Mouse (Mus musculus) myocyte (in vitro differentiated cells): ENCODE data around the gene Lcat. TPM values are rescaled to one million over a fixed set of nuclear protein-coding genes. Genes with fewer than 3 reads are reported as not detected.

ENCODE experiments used
- H3K27me3 ChIP-seq: one replicate; pipeline ENCODE4 v1.6.1; 2011; ENCODE audit not compliant: control insufficient read depth, insufficient read depth, insufficient read length
- H3K36me3 ChIP-seq: one replicate; pipeline ENCODE4 v1.6.1; 2011; ENCODE audit not compliant: control insufficient read depth, insufficient read depth
- H3K4me2 ChIP-seq: one replicate; pipeline ENCODE4 v1.6.1; 2011; ENCODE audit warnings: low read depth, control low read depth
- H3K4me3 ChIP-seq: one replicate; pipeline ENCODE4 v1.5.1; 2011; ENCODE audit warnings: mild to moderate bottlenecking, control low read depth, moderate library complexity
- H3K79me2 ChIP-seq: one replicate; pipeline ENCODE4 v1.6.1; 2011; ENCODE audit not compliant: control insufficient read depth, insufficient read depth
- H3ac ChIP-seq: one replicate; pipeline ENCODE4 v1.6.1; 2011; ENCODE audit not compliant: control insufficient read depth, insufficient read length
- CEBPB ChIP-seq: IDR thresholded peaks from 2 replicates; pipeline ENCODE4 v1.6.1; 2011; ENCODE audit warnings: mild to moderate bottlenecking, moderate library complexity; ENCODE audit not compliant: poor library complexity, insufficient read depth, severe bottlenecking
- E2F4 ChIP-seq: IDR thresholded peaks from one replicate; pipeline ENCODE4 v1.6.1; 2011; ENCODE audit warnings: mild to moderate bottlenecking, control low read depth, moderate library complexity; ENCODE audit not compliant: insufficient read depth
- MAX ChIP-seq: IDR thresholded peaks from one replicate; pipeline ENCODE4 v1.6.1; 2011; ENCODE audit warnings: low read depth, mild to moderate bottlenecking, control low read depth
- MYOD1 ChIP-seq, 3 experiments: IDR thresholded peaks; one replicate each; pipeline ENCODE4 v1.6.1; 2011; ENCODE audit warnings: control low read depth in 2 of 3, low read depth in 2 of 3, mild to moderate bottlenecking in 2 of 3, moderate library complexity in 1 of 3; ENCODE audit not compliant: insufficient read length in 2 of 3, control insufficient read depth in 1 of 3
- MYOG ChIP-seq, 3 experiments: IDR thresholded peaks; one replicate each; pipeline ENCODE4 v1.6.1; 2011; ENCODE audit warnings: control low read depth in 2 of 3, low read depth in 2 of 3, mild to moderate bottlenecking in 2 of 3; ENCODE audit not compliant: insufficient read length in 2 of 3, control insufficient read depth in 1 of 3, insufficient read depth in 1 of 3
- POLR2A ChIP-seq: IDR thresholded peaks from one replicate; pipeline ENCODE4 v1.6.1; 2011; ENCODE audit warnings: low read depth, mild to moderate bottlenecking, control low read depth, moderate library complexity; ENCODE audit not compliant: insufficient read length
- POLR2AphosphoS2 ChIP-seq: IDR thresholded peaks from one replicate; pipeline ENCODE4 v1.6.1; 2011; ENCODE audit warnings: low read depth, control low read depth; ENCODE audit not compliant: insufficient read length
- REST ChIP-seq: IDR thresholded peaks from one replicate; pipeline ENCODE4 v1.6.1; 2011; ENCODE audit warnings: mild to moderate bottlenecking, control low read depth, moderate library complexity; ENCODE audit not compliant: insufficient read depth, insufficient read length
- SRF ChIP-seq: IDR thresholded peaks from one replicate; pipeline ENCODE4 v1.6.1; 2011; ENCODE audit warnings: low read depth; ENCODE audit not compliant: control insufficient read depth, insufficient read length
- TCF12 ChIP-seq: IDR thresholded peaks from one replicate; pipeline ENCODE4 v1.6.1; 2011; ENCODE audit warnings: mild to moderate bottlenecking, control low read depth; ENCODE audit not compliant: poor library complexity, insufficient read depth, severe bottlenecking
- TCF3 ChIP-seq: IDR thresholded peaks from one replicate; pipeline ENCODE4 v1.6.1; 2011; ENCODE audit warnings: low read depth, control low read depth; ENCODE audit not compliant: insufficient read length
- USF1 ChIP-seq: IDR thresholded peaks from one replicate; pipeline ENCODE4 v1.6.1; 2011; ENCODE audit warnings: low read depth, mild to moderate bottlenecking, control low read depth, moderate library complexity
- polyA plus RNA-seq: library from polyadenylated mRNA; unstranded; fragments of >200 nt; fragmentation: generic; extraction: Trizol; gene quantifications from one replicate; pipeline ENCODE4 v1.2.1, GENCODE M21; 2012; ENCODE audit warnings: missing spikeins

The Lcat gene
- polyA plus RNA-seq, 1 experiment: 1.1 TPM

DNA sequence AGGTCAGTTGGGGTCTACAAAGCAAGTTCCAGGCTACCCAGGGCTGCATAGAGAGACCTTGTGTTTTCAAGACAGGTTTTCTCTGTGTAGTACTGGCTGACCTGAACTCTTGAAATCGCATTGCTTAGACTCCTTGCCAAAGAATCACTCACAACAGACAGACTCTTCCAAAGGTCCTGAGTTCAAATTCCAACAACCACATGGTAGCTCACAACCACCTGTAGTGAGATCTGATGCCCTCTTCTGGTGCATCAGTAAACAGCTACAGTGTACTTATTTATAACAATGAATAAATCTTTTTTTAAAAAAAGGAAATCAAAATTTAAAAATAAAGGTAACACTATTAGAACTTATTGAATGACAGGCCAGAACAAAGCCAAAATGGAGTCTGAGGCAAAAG is 38.0 kb upstream of the Lcat start:
- H3ac ChIP-seq: no peak overlapping the region
- no peak overlapping the region for H3K4me2 ChIP-seq
- TF ChIP-seq MAX (no peak), POLR2AphosphoS2 (no peak), REST (no peak), USF1 (no peak), SRF (no peak), E2F4 (no peak)
- H3K36me3 ChIP-seq: no peaks in the 10 kb centered on the region
- no peaks in the 10 kb centered on the region for H3K79me2 ChIP-seq
- H3K27me3 ChIP-seq: peaks cover 18% of the 10 kb centered on the region
- H3K4me3 ChIP-seq: no peak overlapping the region

DNA sequence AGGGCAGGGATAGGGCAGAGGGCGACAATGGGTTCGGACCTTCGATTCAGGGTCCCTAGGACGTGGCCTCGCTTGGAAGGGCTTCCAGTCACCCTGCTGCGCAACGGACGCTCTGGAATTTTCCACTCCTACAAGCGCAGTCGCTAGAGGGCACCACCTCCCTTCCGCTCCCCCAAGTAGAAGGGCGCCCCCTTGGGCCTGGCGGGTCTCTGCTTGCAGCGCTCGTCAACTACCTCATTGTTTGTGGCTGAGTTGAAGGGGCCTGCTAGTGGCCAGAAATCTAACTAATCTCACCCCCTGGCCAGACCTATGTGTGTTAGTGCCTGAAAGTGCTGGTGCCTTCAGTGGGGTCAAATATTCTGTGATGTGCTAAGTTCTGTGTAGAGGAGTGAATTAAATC is 36.1 kb upstream of the Lcat start, which contains the start of gene Dpep3:
Dpep3 (minus strand) TSS at position 105 of the 400 bp plus-strand sequence.
- Histone ChIP-seq H3K4me2 (no peak within 1 kb of the TSS), H3ac (no peak within 1 kb of the TSS), H3K27me3 (peaks cover 11% of the 10 kb centered on the region), H3K36me3 (no peaks in the 10 kb centered on the region), H3K4me3 (no peak within 1 kb of the TSS), H3K79me2 (no peaks in the 10 kb centered on the region)
- TF ChIP-seq USF1: no peak
- TF ChIP-seq SRF: no peak
- TF ChIP-seq CEBPB: no peak
- no peak for TF ChIP-seq E2F4
- no peak for TF ChIP-seq TCF3
- TF ChIP-seq REST: no peak
- no peak for TF ChIP-seq MYOG (IDR thresholded peaks at IDR 0.05; ENCODE audit: control insufficient read depth in 1 of 3, insufficient read depth in 1 of 3, insufficient read length in 2 of 3, low read depth in 2 of 3)
- no peak for TF ChIP-seq MAX
- TF ChIP-seq POLR2A: no peak
- no peak for TF ChIP-seq POLR2AphosphoS2
- TF ChIP-seq TCF12: no peak
- TF ChIP-seq MYOD1 (IDR thresholded peaks at IDR 0.05; ENCODE audit: control insufficient read depth in 1 of 3, insufficient read length in 2 of 3, low read depth in 2 of 3): no peak

DNA sequence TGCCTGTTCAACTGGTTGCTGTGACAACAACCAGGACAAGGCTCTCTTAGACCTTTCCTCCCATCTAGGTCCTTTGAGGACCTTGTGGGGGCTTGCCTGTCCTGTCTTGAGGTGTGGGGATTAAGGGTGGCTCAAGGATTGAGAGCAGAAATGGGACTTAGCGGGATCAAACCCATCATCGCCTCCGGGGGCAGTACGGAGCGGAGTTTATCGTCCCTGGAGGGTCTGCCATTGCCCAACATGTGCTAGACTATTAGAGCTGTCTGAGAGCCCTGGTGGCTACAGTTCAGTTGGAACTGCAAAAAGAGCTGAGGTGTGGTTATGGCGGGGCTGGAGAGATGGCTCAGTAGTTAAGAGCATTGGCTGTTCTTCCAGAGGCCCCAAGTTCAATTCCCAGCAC is 32.2 kb upstream of the Lcat start:
- no peak overlapping the region for H3K4me3 ChIP-seq
- H3K36me3 ChIP-seq: no peaks in the 10 kb centered on the region
- H3K79me2 ChIP-seq: no peaks in the 10 kb centered on the region
- no peak overlapping the region for H3K4me2 ChIP-seq
- no peak for TF ChIP-seq MAX
- no peak for TF ChIP-seq POLR2AphosphoS2
- no peak for TF ChIP-seq POLR2A
- no peak for TF ChIP-seq SRF
- no peak for TF ChIP-seq CEBPB
- TF ChIP-seq MYOD1 (IDR thresholded peaks at IDR 0.05; ENCODE audit: control insufficient read depth in 1 of 3, insufficient read length in 2 of 3, low read depth in 2 of 3): no peak
- TF ChIP-seq E2F4: no peak
- TF ChIP-seq USF1: no peak
- TF ChIP-seq MYOG (IDR thresholded peaks at IDR 0.05; ENCODE audit: control insufficient read depth in 1 of 3, insufficient read depth in 1 of 3, insufficient read length in 2 of 3, low read depth in 2 of 3): no peak
- TF ChIP-seq TCF3: no peak
- TF ChIP-seq REST: no peak
- peaks cover 6% of the 10 kb centered on the region for H3K27me3 ChIP-seq
- no peak overlapping the region for H3ac ChIP-seq

DNA sequence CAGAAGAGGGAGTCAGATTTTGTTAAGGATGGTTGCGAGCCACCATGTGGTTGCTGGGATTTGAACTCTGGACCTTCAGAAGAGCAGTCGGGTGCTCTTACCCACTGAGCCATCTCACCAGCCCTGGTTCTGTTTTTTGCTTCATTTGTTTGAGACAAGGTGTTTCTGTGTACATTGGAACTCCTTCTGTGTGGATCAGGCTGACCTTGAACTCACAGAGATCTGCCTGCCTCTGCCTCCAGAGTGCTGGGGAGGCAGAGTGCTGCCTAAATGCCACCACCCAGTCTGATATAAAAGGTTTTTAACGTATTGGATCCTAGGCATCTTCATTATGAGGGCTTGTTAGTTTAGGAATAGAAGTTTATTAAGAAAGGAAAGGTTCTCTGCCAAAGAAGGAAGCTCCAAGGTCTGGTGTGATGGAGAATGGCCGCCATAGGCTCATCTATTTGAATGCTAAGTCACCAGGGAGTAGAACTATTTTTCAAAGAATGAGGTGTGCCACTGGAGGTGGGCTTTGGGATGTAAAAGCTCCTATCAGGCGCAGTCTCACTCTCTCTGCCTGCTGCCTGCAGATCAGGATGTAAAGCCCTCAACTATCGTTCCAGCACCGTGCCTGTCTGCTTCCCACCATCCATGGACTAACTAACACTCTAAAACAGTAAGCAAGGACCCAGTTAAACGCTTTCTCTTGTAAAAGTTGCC is 28.0 kb upstream of the Lcat start:
- TF ChIP-seq POLR2AphosphoS2 (no peak), MAX (no peak), REST (no peak), POLR2A (no peak), SRF (no peak), MYOG (IDR thresholded peaks at IDR 0.05; ENCODE audit: control insufficient read depth in 1 of 3, insufficient read depth in 1 of 3, insufficient read length in 2 of 3, low read depth in 2 of 3) (no peak), USF1 (no peak), CEBPB (no peak)
- Histone ChIP-seq H3K36me3 (no peaks in the 10 kb centered on the region), H3K4me2 (no peak overlapping the region), H3K79me2 (no peaks in the 10 kb centered on the region), H3ac (no peak overlapping the region), H3K27me3 (no peaks in the 10 kb centered on the region), H3K4me3 (no peak overlapping the region)

DNA sequence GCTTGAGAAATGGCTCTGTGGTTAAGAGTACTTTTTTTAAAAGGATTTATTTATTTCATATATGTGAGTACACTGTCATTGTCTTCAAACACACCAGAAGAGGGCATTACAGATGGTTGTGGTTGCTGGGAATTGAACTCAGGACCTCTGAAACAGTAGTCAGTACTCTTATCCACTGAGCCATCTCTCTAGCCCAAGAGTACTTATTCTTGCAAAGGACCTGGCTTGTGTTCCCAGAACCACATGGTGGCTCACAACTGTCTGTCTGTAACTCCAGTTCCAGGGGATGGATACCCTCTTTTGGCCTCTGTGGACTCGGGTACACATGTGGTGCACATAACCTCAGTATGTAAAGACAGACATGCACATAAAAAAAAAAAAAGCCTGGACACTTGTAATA is 26.2 kb upstream of the Lcat start:
- no peak overlapping the region for H3K4me3 ChIP-seq
- H3ac ChIP-seq: no peak overlapping the region
- no peak for TF ChIP-seq TCF12
- TF ChIP-seq SRF: no peak
- TF ChIP-seq POLR2A: no peak
- no peak for TF ChIP-seq CEBPB
- TF ChIP-seq MAX: no peak
- no peak for TF ChIP-seq E2F4
- TF ChIP-seq TCF3: no peak
- no peak for TF ChIP-seq USF1
- TF ChIP-seq MYOG (IDR thresholded peaks at IDR 0.05; ENCODE audit: control insufficient read depth in 1 of 3, insufficient read depth in 1 of 3, insufficient read length in 2 of 3, low read depth in 2 of 3): no peak
- no peak for TF ChIP-seq MYOD1 (IDR thresholded peaks at IDR 0.05; ENCODE audit: control insufficient read depth in 1 of 3, insufficient read length in 2 of 3, low read depth in 2 of 3)
- no peak for TF ChIP-seq POLR2AphosphoS2
- no peaks in the 10 kb centered on the region for H3K36me3 ChIP-seq
- no peaks in the 10 kb centered on the region for H3K27me3 ChIP-seq
- no peak overlapping the region for H3K4me2 ChIP-seq
- H3K79me2 ChIP-seq: peaks cover 12% of the 10 kb centered on the region
